Mouse (Mus musculus): Measurements from ENCODE around the gene Btg2. TPM values are rescaled to one million over a fixed set of nuclear protein-coding genes. Genes with fewer than 3 reads are reported as not detected.

Btg2 gene
- polyA plus RNA-seq, 1 experiment = 13.2 TPM

DNA sequence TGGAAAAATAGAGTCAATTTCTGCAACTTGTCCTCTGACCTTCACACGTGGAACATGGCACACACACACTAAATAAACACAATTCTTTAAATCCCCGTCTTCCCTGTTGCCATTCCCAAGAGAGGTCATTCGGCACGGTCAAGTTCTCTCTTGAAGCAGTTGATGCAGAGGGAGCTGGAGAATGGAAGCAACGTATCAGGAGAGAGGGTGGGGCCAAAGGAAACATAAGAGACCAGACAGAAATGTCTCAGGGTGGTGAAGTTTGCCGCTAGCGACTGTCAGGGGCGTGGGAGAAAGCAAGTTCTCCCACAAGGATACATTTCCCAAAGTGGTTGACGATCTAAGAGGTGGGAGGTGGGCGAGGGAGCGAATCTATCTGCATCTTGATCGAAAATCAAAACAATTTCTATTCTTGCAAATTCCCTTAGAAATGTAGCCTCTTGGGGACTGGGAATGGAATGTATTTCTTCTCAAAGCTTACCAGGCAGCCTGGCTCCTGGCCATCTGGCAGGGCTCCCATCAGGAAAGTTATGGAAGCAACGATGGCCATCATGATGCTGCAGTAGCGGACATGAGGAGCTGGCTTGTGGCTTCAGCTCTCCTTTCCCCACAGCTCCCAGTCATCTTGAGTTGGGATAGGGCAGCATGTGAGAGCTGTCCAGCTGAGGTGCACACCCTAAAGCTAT lies 50.6 kb downstream of the Btg2 start:
- no peaks in the 10 kb centered on the region for H3K9me3 ChIP-seq (ENCODE audit: control insufficient read depth, low read length)
- no peak for TF ChIP-seq GATA1 (IDR thresholded peaks at IDR 0.05; ENCODE audit: low read length)
- no peak for TF ChIP-seq TAL1 (IDR thresholded peaks at IDR 0.05; ENCODE audit: low read length)
- no peaks in the 10 kb centered on the region for H3K4me1 ChIP-seq (ENCODE audit: control insufficient read depth)
- H3K27me3 ChIP-seq (ENCODE audit: control insufficient read depth) = no peaks in the 10 kb centered on the region
- no peak overlapping the region for H3K4me3 ChIP-seq (replicated peaks)
- no peaks in the 10 kb centered on the region for H3K36me3 ChIP-seq (ENCODE audit: control insufficient read depth)

DNA sequence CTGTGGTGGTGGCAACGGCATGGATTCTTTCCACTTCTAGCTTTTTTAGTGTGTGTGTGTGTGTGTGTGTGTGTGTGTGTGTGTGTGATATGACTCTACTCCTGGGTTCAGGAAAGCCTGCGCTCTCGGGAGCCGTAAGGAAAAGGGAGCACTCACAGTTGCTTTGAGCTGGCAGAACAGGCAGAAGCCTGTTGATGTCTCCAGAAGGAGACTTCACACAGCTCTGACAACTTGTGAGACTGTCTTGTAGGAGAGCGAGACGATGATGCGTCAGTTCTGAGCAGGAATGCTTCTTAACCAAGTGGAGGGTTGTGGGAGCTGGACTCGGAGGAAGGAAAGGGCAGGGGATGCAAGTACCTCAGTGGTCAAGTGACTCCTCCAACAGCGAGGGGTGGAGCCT lies 52.2 kb downstream of the Btg2 start:
- no peaks in the 10 kb centered on the region for H3K36me3 ChIP-seq (ENCODE audit: control insufficient read depth)
- no peak overlapping the region for H3K4me3 ChIP-seq (replicated peaks)
- H3K4me1 ChIP-seq (ENCODE audit: control insufficient read depth) = no peaks in the 10 kb centered on the region
- H3K27me3 ChIP-seq (ENCODE audit: control insufficient read depth) = no peaks in the 10 kb centered on the region
- no peaks in the 10 kb centered on the region for H3K9me3 ChIP-seq (ENCODE audit: control insufficient read depth, low read length)
- no peak for TF ChIP-seq TAL1 (IDR thresholded peaks at IDR 0.05; ENCODE audit: low read length)
- TF ChIP-seq GATA1 (IDR thresholded peaks at IDR 0.05; ENCODE audit: low read length) = no peak

DNA sequence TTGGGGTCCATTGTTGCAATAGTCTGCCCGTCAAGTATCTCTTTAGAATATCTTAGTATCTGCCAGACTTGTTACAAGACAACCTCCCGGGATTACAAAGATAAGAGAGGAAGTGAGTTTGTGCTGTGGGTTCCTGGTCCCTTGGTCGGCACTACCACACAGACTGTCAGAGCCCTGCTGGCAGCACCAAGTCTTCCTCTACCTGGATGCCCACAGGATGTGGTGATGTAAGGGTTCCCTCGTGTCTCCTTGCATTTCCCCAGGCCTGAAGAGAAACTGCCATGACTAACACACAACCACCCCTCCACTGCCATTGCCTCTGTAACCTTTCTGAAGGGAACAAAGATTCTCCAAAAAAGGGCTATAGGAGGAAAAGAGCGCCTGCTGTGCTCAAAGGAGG lies 52.9 kb downstream of the Btg2 start:
- Histone ChIP-seq H3K9me3 (ENCODE audit: control insufficient read depth, low read length) (no peaks in the 10 kb centered on the region), H3K4me3 (replicated peaks) (no peak overlapping the region), H3K4me1 (ENCODE audit: control insufficient read depth) (no peaks in the 10 kb centered on the region), H3K27me3 (ENCODE audit: control insufficient read depth) (no peaks in the 10 kb centered on the region), H3K36me3 (ENCODE audit: control insufficient read depth) (no peaks in the 10 kb centered on the region)
- TF ChIP-seq GATA1 (IDR thresholded peaks at IDR 0.05; ENCODE audit: low read length) = no peak
- TF ChIP-seq TAL1 (IDR thresholded peaks at IDR 0.05; ENCODE audit: low read length) = no peak

Other genes starting within 250 kb of the Btg2 start
- gene Optc, start 171.1 kb downstream of the Btg2 start, polyA plus RNA-seq (2012) = not detected in 2 replicates
- not detected in 2 replicates for gene Prelp, start 157.7 kb downstream of the Btg2 start, polyA plus RNA-seq (2012)
- gene Fmod, start 41.9 kb downstream of the Btg2 start, polyA plus RNA-seq (2012) = not detected in 2 replicates
- not detected in 2 replicates for gene Chit1, start 32.1 kb upstream of the Btg2 start, polyA plus RNA-seq (2012)
- gene Chil1, start 103.1 kb upstream of the Btg2 start, polyA plus RNA-seq (2012) = not detected in 2 replicates
- gene Mybph, start 114.3 kb upstream of the Btg2 start, polyA plus RNA-seq (2012) = not detected in 2 replicates
- gene Adora1, start 156.3 kb upstream of the Btg2 start, polyA plus RNA-seq (2012) = not detected in 2 replicates
- not detected in 2 replicates for gene Myog, start 210.9 kb upstream of the Btg2 start, polyA plus RNA-seq (2012)